Mouse (Mus musculus): ENCODE results near the gene Dnmt1. TPM values are rescaled to one million over a fixed set of nuclear protein-coding genes. Genes with fewer than 3 reads are reported as not detected.

Dnmt1 gene
- polyA plus RNA-seq (2014; fragmentation: Illumina TruSeq; extraction: RNeasy Lipid Tissue Mini Kit (QIAGEN cat#74804); ENCODE audit: low read depth, low replicate concordance), result 12.0 TPM

GRCm38 (mm10) chr9:20959430-20959938 is at the start of gene Dnmt1:
TSS of gene Dnmt1 (minus strand) at chr9:20959888.

GRCm38 (mm10) chr9:21002627-21003551 is 43.2 kb upstream of the Dnmt1 start, which contains the start of gene Mrpl4:
TSS of gene Mrpl4 (plus strand) at chr9:21002738.

GRCm38 (mm10) chr9:20976216-20976960 is 16.7 kb upstream of the Dnmt1 start, which contains the start of gene S1pr2:
TSS of gene S1pr2 (minus strand) at chr9:20976781.

GRCm38 (mm10) chr9:20898511-20899073 is 61.1 kb downstream of the Dnmt1 start, which contains the start of gene Eif3g:
TSS of gene Eif3g (minus strand) at chr9:20898623.

GRCm38 (mm10) chr9:20887704-20888385 is 71.8 kb downstream of the Dnmt1 start, which contains the start of gene Ppan:
TSS of gene Ppan (plus strand) at chr9:20888175.

GRCm38 (mm10) chr9:20879097-20879792 is 80.4 kb downstream of the Dnmt1 start, which contains the start of gene Angptl6:
TSS of gene Angptl6 (minus strand) at chr9:20879727.

GRCm38 (mm10) chr9:20868448-20869001 is 91.2 kb downstream of the Dnmt1 start, which contains the start of gene A230050P20Rik:
TSS of gene A230050P20Rik (plus strand) at chr9:20868642.

Other genes starting within 250 kb of the Dnmt1 start
- gene Olfm2, start 213.5 kb downstream of the Dnmt1 start, polyA plus RNA-seq (2014; fragmentation: Illumina TruSeq; extraction: RNeasy Lipid Tissue Mini Kit (QIAGEN cat#74804); ENCODE audit: low read depth, low replicate concordance), result 0.41 TPM
- 8.7 TPM for gene Col5a3, start 144.8 kb downstream of the Dnmt1 start, polyA plus RNA-seq (2014; fragmentation: Illumina TruSeq; extraction: RNeasy Lipid Tissue Mini Kit (QIAGEN cat#74804); ENCODE audit: low read depth, low replicate concordance)
- not detected for gene Rdh8, start 141.4 kb downstream of the Dnmt1 start, polyA plus RNA-seq (2014; fragmentation: Illumina TruSeq; extraction: RNeasy Lipid Tissue Mini Kit (QIAGEN cat#74804); ENCODE audit: low read depth, low replicate concordance)
- gene A230050P20Rik, start 91.2 kb downstream of the Dnmt1 start, polyA plus RNA-seq (2014; fragmentation: Illumina TruSeq; extraction: RNeasy Lipid Tissue Mini Kit (QIAGEN cat#74804); ENCODE audit: low read depth, low replicate concordance), result 4.7 TPM
- not detected for gene Angptl6, start 80.2 kb downstream of the Dnmt1 start, polyA plus RNA-seq (2014; fragmentation: Illumina TruSeq; extraction: RNeasy Lipid Tissue Mini Kit (QIAGEN cat#74804); ENCODE audit: low read depth, low replicate concordance)
- gene Ppan, start 71.7 kb downstream of the Dnmt1 start, polyA plus RNA-seq (2014; fragmentation: Illumina TruSeq; extraction: RNeasy Lipid Tissue Mini Kit (QIAGEN cat#74804); ENCODE audit: low read depth, low replicate concordance), result 0.17 TPM
- 26.8 TPM for gene Eif3g, start 61.3 kb downstream of the Dnmt1 start, polyA plus RNA-seq (2014; fragmentation: Illumina TruSeq; extraction: RNeasy Lipid Tissue Mini Kit (QIAGEN cat#74804); ENCODE audit: low read depth, low replicate concordance)
- 3.0 TPM for gene S1pr2, start 16.9 kb upstream of the Dnmt1 start, polyA plus RNA-seq (2014; fragmentation: Illumina TruSeq; extraction: RNeasy Lipid Tissue Mini Kit (QIAGEN cat#74804); ENCODE audit: low read depth, low replicate concordance)
- 1.1 TPM for gene Mrpl4, start 42.9 kb upstream of the Dnmt1 start, polyA plus RNA-seq (2014; fragmentation: Illumina TruSeq; extraction: RNeasy Lipid Tissue Mini Kit (QIAGEN cat#74804); ENCODE audit: low read depth, low replicate concordance)
- gene Icam1, start 56.1 kb upstream of the Dnmt1 start, polyA plus RNA-seq (2014; fragmentation: Illumina TruSeq; extraction: RNeasy Lipid Tissue Mini Kit (QIAGEN cat#74804); ENCODE audit: low read depth, low replicate concordance), result 3.1 TPM
- gene Icam4, start 69.5 kb upstream of the Dnmt1 start, polyA plus RNA-seq (2014; fragmentation: Illumina TruSeq; extraction: RNeasy Lipid Tissue Mini Kit (QIAGEN cat#74804); ENCODE audit: low read depth, low replicate concordance), result not detected
- gene Icam5, start 72.2 kb upstream of the Dnmt1 start, polyA plus RNA-seq (2014; fragmentation: Illumina TruSeq; extraction: RNeasy Lipid Tissue Mini Kit (QIAGEN cat#74804); ENCODE audit: low read depth, low replicate concordance), result not detected
- gene Zglp1, start 107.2 kb upstream of the Dnmt1 start, polyA plus RNA-seq (2014; fragmentation: Illumina TruSeq; extraction: RNeasy Lipid Tissue Mini Kit (QIAGEN cat#74804); ENCODE audit: low read depth, low replicate concordance), result not detected
- gene Gm49373, start 113.2 kb upstream of the Dnmt1 start, polyA plus RNA-seq (2014; fragmentation: Illumina TruSeq; extraction: RNeasy Lipid Tissue Mini Kit (QIAGEN cat#74804); ENCODE audit: low read depth, low replicate concordance), result not detected
- gene Fdx1l, start 113.7 kb upstream of the Dnmt1 start, polyA plus RNA-seq (2014; fragmentation: Illumina TruSeq; extraction: RNeasy Lipid Tissue Mini Kit (QIAGEN cat#74804); ENCODE audit: low read depth, low replicate concordance), result not detected
- 2.4 TPM for gene Gm38431, start 132.1 kb upstream of the Dnmt1 start, polyA plus RNA-seq (2014; fragmentation: Illumina TruSeq; extraction: RNeasy Lipid Tissue Mini Kit (QIAGEN cat#74804); ENCODE audit: low read depth, low replicate concordance)
- gene Raver1, start 132.1 kb upstream of the Dnmt1 start, polyA plus RNA-seq (2014; fragmentation: Illumina TruSeq; extraction: RNeasy Lipid Tissue Mini Kit (QIAGEN cat#74804); ENCODE audit: low read depth, low replicate concordance), result 10.4 TPM
- 1.3 TPM for gene Tyk2, start 171.4 kb upstream of the Dnmt1 start, polyA plus RNA-seq (2014; fragmentation: Illumina TruSeq; extraction: RNeasy Lipid Tissue Mini Kit (QIAGEN cat#74804); ENCODE audit: low read depth, low replicate concordance)
- gene Cdc37, start 190.1 kb upstream of the Dnmt1 start, polyA plus RNA-seq (2014; fragmentation: Illumina TruSeq; extraction: RNeasy Lipid Tissue Mini Kit (QIAGEN cat#74804); ENCODE audit: low read depth, low replicate concordance), result 13.1 TPM
- 0.87 TPM for gene Pde4a, start 205.8 kb upstream of the Dnmt1 start, polyA plus RNA-seq (2014; fragmentation: Illumina TruSeq; extraction: RNeasy Lipid Tissue Mini Kit (QIAGEN cat#74804); ENCODE audit: low read depth, low replicate concordance)